Mouse (Mus musculus) colon, adult 2 months (tissue): ENCODE results near the gene Ccl12. TPM values are rescaled to one million over a fixed set of nuclear protein-coding genes. Genes with fewer than 3 reads are reported as not detected.

Experiments used
- polyA plus RNA-seq: library from polyadenylated mRNA; depleted of rRNA; stranded (reverse); fragments of >200 nt; gene quantifications from 2 replicates; pipeline ENCODE4 v1.2.3, GENCODE M21; 2012; rRNA removed

Ccl12 gene
- polyA plus RNA-seq: 1.2 TPM in 2 replicates

DNA sequence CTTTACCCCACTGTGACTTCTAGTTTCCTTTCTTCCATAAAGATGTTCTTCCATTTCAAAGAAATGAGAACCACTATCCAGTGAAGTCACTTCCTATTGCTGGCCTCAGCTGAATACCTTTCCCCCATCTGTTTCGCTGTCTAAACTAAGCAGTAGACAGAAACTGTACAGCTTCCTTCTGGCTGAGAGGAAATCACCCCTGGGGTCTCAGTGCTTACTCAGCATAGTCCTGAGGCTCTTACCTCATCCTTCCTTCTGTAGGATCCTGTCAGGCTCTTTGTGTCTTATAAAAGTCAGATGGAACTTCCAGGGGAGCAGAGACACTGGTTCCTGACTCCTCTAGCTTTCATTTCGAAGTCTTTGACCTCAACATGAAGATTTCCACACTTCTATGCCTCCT lies at the start of gene Ccl12:
Gene Ccl12 (plus strand): TSS at position 317 of the 400 bp plus-strand sequence.

DNA sequence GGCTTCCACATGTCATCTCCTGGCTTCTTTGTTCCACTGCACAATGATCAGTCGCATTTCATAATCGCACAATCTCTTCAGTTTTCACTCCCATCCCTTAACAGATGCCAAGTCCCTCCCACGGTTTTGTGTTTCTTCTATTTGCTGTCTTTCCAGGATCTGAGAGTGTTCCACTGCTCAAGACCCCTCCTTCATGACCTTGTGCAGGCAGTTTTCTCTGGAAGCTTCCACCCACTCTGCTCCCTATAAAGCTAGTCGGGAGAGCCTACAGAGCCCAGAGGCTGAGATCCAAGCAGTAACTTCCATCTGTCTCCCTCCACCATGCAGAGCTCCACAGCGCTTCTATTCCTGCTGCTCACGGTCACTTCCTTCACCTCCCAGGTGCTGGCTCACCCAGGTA lies 44.0 kb upstream of the Ccl12 start, which contains the start of gene Ccl11:
Gene Ccl11 (plus strand): TSS at position 178 of the 400 bp plus-strand sequence.

DNA sequence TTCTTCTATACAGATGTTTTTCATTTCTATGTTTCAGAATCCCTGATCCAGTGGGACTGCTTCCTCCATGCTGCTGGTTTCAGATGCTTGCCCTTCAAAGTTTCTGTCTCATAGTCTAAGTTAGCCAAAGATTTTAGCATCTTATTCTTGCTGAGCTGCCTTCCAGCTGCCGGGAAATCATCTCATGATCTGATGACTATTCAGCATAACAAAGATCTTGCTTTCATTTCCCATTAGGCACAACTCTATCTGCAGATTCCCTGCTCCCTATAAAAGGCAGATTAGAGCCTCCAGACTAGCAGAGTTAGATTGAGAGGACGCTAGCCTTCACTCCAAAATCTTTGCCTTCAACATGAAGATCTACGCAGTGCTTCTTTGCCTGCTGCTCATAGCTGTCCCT lies 13.2 kb downstream of the Ccl12 start, which contains the start of gene Ccl8:
Gene Ccl8 (plus strand): TSS at position 301 of the 400 bp plus-strand sequence.

Other genes with a start within 250 kb of the Ccl12 start
- not detected in 2 replicates for gene 5530401A14Rik, start 241.2 kb upstream of the Ccl12 start, polyA plus RNA-seq
- 1.2 and 1.7 TPM in 2 replicates for gene Asic2, start 133.4 kb upstream of the Ccl12 start, polyA plus RNA-seq
- gene Ccl2, start 66.3 kb upstream of the Ccl12 start, polyA plus RNA-seq: 2.6 and 3.2 TPM in 2 replicates
- not detected in 2 replicates for gene Gm17268, start 63.3 kb upstream of the Ccl12 start, polyA plus RNA-seq
- 0.76 and 0.98 TPM in 2 replicates for gene Ccl7, start 56.1 kb upstream of the Ccl12 start, polyA plus RNA-seq
- 11.0 and 11.4 TPM in 2 replicates for gene Ccl11, start 44.0 kb upstream of the Ccl12 start, polyA plus RNA-seq
- 1.4 and 6.1 TPM in 2 replicates for gene Ccl8, start 13.3 kb downstream of the Ccl12 start, polyA plus RNA-seq
- gene Ccl1, start 203.8 kb downstream of the Ccl12 start, polyA plus RNA-seq: not detected in 2 replicates